Mouse (Mus musculus): ENCODE data around the gene Coro1b. TPM values are rescaled to one million over a fixed set of nuclear protein-coding genes. Genes with fewer than 3 reads are reported as not detected.

Coro1b gene
- polyA plus RNA-seq, 1 experiment from 2014 or later: 184 TPM

- DNase-seq (ENCODE audit: low spot score): peak; percentile 22
Measured at GRCm38 (mm10) chr19:4155223-4156072, 7.0 kb downstream of the Coro1b start.

GRCm38 (mm10) chr19:4156073-4156579, 7.7 kb downstream of the Coro1b start:
- no peak for DNase-seq (ENCODE audit: low spot score)

GRCm38 (mm10) chr19:4156771-4157170, 8.4 kb downstream of the Coro1b start:
- DNase-seq (ENCODE audit: low spot score): no peak

- DNase-seq (ENCODE audit: low spot score): no peak
Measured at GRCm38 (mm10) chr19:4159049-4159448, 10.6 kb downstream of the Coro1b start.

- DNase-seq (ENCODE audit: low spot score): peak; percentile 95
Measured at GRCm38 (mm10) chr19:4162646-4163542, 14.5 kb downstream of the Coro1b start, which contains the start of gene Rps6kb2. TSS of gene Rps6kb2 (minus strand) at chr19:4163354.

GRCm38 (mm10) chr19:4163543-4163887, 15.1 kb downstream of the Coro1b start:
- DNase-seq (ENCODE audit: low spot score): no peak

- DNase-seq (ENCODE audit: low spot score): no peak
Measured at GRCm38 (mm10) chr19:4164100-4164499, 15.7 kb downstream of the Coro1b start.

GRCm38 (mm10) chr19:4164721-4165120, 16.3 kb downstream of the Coro1b start:
- no peak for DNase-seq (ENCODE audit: low spot score)

- no peak for DNase-seq (ENCODE audit: low spot score)
Measured at GRCm38 (mm10) chr19:4166678-4167476, 18.5 kb downstream of the Coro1b start.

GRCm38 (mm10) chr19:4169378-4169784, 21.0 kb downstream of the Coro1b start:
- DNase-seq (ENCODE audit: low spot score): peak; percentile 99

- no peak for DNase-seq (ENCODE audit: low spot score)
Measured at GRCm38 (mm10) chr19:4169810-4170209, 21.4 kb downstream of the Coro1b start.

- DNase-seq (ENCODE audit: low spot score): no peak
Measured at GRCm38 (mm10) chr19:4170723-4171392, 22.4 kb downstream of the Coro1b start.

GRCm38 (mm10) chr19:4171393-4172290, 23.2 kb downstream of the Coro1b start:
- no peak for DNase-seq (ENCODE audit: low spot score)

- no peak for DNase-seq (ENCODE audit: low spot score)
Measured at GRCm38 (mm10) chr19:4172925-4173324, 24.5 kb downstream of the Coro1b start.

- no peak for DNase-seq (ENCODE audit: low spot score)
Measured at GRCm38 (mm10) chr19:4175368-4175947, 27.0 kb downstream of the Coro1b start, which contains the start of gene Carns1. TSS of gene Carns1 (minus strand) at chr19:4175479.

- DNase-seq (ENCODE audit: low spot score): no peak
Measured at GRCm38 (mm10) chr19:4180411-4180810, 32.0 kb downstream of the Coro1b start.

- DNase-seq (ENCODE audit: low spot score): no peak
Measured at GRCm38 (mm10) chr19:4181892-4182291, 33.5 kb downstream of the Coro1b start.

GRCm38 (mm10) chr19:4183689-4184088, 35.3 kb downstream of the Coro1b start:
- DNase-seq (ENCODE audit: low spot score): no peak
